Mouse (Mus musculus) midbrain, embryonic 15.5 days (tissue): ENCODE results near the gene Ganab. TPM values are rescaled to one million over a fixed set of nuclear protein-coding genes. Genes with fewer than 3 reads are reported as not detected.

Experiments
- ATAC-seq: fragments of 200-750 bp; cut with Nextera tagmentation; replicated peaks from 2 replicates; pipeline ENCODE4 v1.8.0; 2017; ENCODE audit warnings: moderate TSS enrichment
- H3K27ac ChIP-seq: fragments of 300-500 bp; sonication (generic); 2 replicates; pipeline ENCODE4 v1.5.1; 2015; ENCODE audit warnings: mild to moderate bottlenecking, inconsistent platforms
- H3K27me3 ChIP-seq: fragments of 300-500 bp; sonication (generic); replicated peaks from 2 replicates; pipeline ENCODE4 v1.6.1; 2015; ENCODE audit warnings: inconsistent platforms
- H3K36me3 ChIP-seq: fragments of 300-500 bp; sonication (generic); replicated peaks from 2 replicates; pipeline ENCODE4 v1.6.1; 2015; ENCODE audit warnings: inconsistent platforms
- H3K4me1 ChIP-seq: fragments of 300-500 bp; sonication (generic); 2 replicates; pipeline ENCODE4 v1.6.1; 2015; ENCODE audit warnings: inconsistent platforms
- H3K4me2 ChIP-seq: fragments of 300-500 bp; sonication (generic); 2 replicates; pipeline ENCODE4 v1.6.1; 2015; ENCODE audit warnings: inconsistent platforms, mild to moderate bottlenecking, moderate library complexity
- H3K4me3 ChIP-seq: fragments of 300-500 bp; sonication (generic); 2 replicates; pipeline ENCODE4 v1.5.1; 2015; ENCODE audit warnings: mild to moderate bottlenecking, inconsistent platforms
- H3K9ac ChIP-seq: fragments of 300-500 bp; sonication (generic); 2 replicates; pipeline ENCODE4 v1.6.1; 2015; ENCODE audit warnings: mild to moderate bottlenecking, inconsistent platforms
- H3K9me3 ChIP-seq: fragments of 300-500 bp; sonication (generic); 2 replicates; pipeline ENCODE4 v1.6.1; 2016; ENCODE audit warnings: inconsistent platforms
- WGBS: fragments of 180-500 bp; shearing (Covaris S2); methylation state at CpG from one replicate; pipeline ENCODE4 v1.1.7; 2015; ENCODE audit warnings: mixed read lengths; 5-methylcytosine and 5-hydroxymethylcytosine counted together
- microRNA-seq: library from miRNA; unstranded; fragments of <30 nt; microRNA quantifications from one replicate; pipeline ENCODE4, GENCODE M21; 2016
- polyA plus RNA-seq: library from polyadenylated mRNA; unstranded; fragments of >200 nt; fragmentation: Nextera tagmentation; extraction: Ambion mirVana; gene quantifications from 2 replicates; pipeline ENCODE4 v1.2.1, GENCODE M21; 2015

The Ganab gene
- polyA plus RNA-seq, 1 experiment from 2014 or later, result 88.8 TPM

DNA sequence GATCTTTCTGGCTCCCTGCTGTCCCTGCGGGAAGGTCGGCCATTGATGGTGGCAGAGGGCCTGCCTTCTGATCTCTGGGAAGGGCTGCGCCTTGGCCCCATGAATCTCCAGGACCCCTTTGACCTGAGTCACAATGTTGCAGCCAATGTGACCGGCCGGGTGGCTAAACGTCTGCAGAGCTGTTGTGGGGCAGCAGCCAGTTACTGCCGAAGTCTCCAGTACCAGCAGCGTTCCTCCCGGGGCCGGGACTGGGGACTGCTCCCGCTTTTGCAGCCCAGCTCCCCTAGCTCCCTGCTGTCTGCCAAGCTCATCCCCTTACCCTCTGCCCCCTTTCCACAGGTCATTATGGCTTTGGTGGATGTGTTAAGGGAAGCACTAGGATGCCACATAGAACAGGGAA, 67.2 kb downstream of the Ganab start:
- H3K9ac ChIP-seq, result no peak overlapping the region
- no peaks in the 10 kb centered on the region for H3K27me3 ChIP-seq
- no peaks in the 10 kb centered on the region for H3K9me3 ChIP-seq
- no peak overlapping the region for H3K4me3 ChIP-seq
- no peak for ATAC-seq
- 82% methylated on average over 11 of the region's 11 CpGs for WGBS
- H3K4me1 ChIP-seq, result peaks cover 26% of the 10 kb centered on the region
- H3K27ac ChIP-seq, result no peak overlapping the region
- peaks cover 43% of the 10 kb centered on the region for H3K36me3 ChIP-seq
- no peak overlapping the region for H3K4me2 ChIP-seq

DNA sequence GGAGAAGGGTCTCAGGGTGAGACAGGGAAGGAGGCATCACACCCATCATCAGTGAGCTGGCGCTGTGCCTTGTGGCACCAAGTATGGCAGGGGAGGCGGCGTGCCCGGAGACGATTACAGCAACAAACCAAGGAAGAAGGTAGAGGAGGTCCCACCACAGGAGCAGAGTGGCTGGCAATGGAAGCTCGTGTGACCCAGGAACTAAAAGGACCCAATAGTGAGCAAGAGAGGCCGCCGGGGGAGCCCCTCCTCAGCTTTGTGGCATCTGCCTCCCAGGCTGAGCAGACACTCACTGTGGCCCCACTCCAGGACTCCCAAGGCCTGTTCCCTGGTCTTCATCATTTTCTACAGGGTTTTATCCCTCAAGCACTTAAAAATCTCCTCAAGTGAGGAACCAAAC, 67.9 kb downstream of the Ganab start:
- H3K4me2 ChIP-seq, result peak overlapping the region; percentile 53
- no peak overlapping the region for H3K9ac ChIP-seq
- H3K4me3 ChIP-seq, result peak overlapping the region; percentile 60
- peaks cover 26% of the 10 kb centered on the region for H3K4me1 ChIP-seq
- H3K27me3 ChIP-seq, result no peaks in the 10 kb centered on the region
- H3K9me3 ChIP-seq, result no peaks in the 10 kb centered on the region
- peaks cover 50% of the 10 kb centered on the region for H3K36me3 ChIP-seq
- 78% methylated on average over 8 of the region's 8 CpGs for WGBS
- H3K27ac ChIP-seq, result peak overlapping the region; percentile 77; the same call in 1 of the 2 replicates
- no peak for ATAC-seq

DNA sequence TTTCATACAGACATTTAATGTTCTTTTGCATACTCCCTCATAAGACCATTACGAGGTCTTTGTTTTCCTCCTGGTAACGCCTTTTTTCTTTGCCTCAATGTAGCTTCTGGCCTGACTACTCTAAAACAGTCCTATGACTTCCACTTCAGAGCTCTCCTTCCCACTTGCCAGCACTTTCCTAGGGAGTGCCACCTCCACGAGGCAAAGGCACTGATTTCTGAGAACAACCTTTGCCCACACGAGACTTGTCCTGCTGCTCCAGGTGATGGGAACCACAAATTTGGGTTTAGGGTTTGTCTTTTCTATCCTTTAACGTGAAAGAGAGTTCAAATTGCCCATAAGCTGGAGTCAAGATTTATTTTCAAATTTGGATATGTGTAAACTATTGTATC, 68.3 kb downstream of the Ganab start:
- Histone ChIP-seq H3K4me1 (peaks cover 26% of the 10 kb centered on the region), H3K4me3 (peak overlapping the region; percentile 60), H3K4me2 (peak overlapping the region; percentile 53), H3K27me3 (no peaks in the 10 kb centered on the region), H3K27ac (peak overlapping the region; percentile 77), H3K36me3 (peaks cover 54% of the 10 kb centered on the region), H3K9ac (peak overlapping the region; percentile 28), H3K9me3 (no peaks in the 10 kb centered on the region)
- ATAC-seq, result no peak
- WGBS, result 46% methylated on average over 5 of the region's 5 CpGs

Small RNAs within 50 kb of the gene (microRNA-seq; reads per million reads assigned to microRNA genes)
- not detected for gene Mir5136

Other genes with a start within 250 kb of the Ganab start
- 0.81 and 0.86 TPM in 2 replicates for gene Chrm1, start 234.3 kb upstream of the Ganab start, polyA plus RNA-seq
- 165 and 174 TPM in 2 replicates for gene Slc3a2, start 174.7 kb upstream of the Ganab start, polyA plus RNA-seq
- 100.0 and 103 TPM in 2 replicates for gene Wdr74, start 162.2 kb upstream of the Ganab start, polyA plus RNA-seq
- gene 1700092M07Rik, start 157.4 kb upstream of the Ganab start, polyA plus RNA-seq, result 1.5 and 1.7 TPM in 2 replicates
- gene Stx5a, start 156.7 kb upstream of the Ganab start, polyA plus RNA-seq, result 121 and 123 TPM in 2 replicates
- 161 and 171 TPM in 2 replicates for gene Nxf1, start 141.0 kb upstream of the Ganab start, polyA plus RNA-seq
- 212 and 213 TPM in 2 replicates for gene Tmem223, start 127.1 kb upstream of the Ganab start, polyA plus RNA-seq
- gene Tmem179b, start 123.6 kb upstream of the Ganab start, polyA plus RNA-seq, result 27.1 and 31.8 TPM in 2 replicates
- 32.6 and 34.0 TPM in 2 replicates for gene Taf6l, start 111.7 kb upstream of the Ganab start, polyA plus RNA-seq
- gene Polr2g, start 99.5 kb upstream of the Ganab start, polyA plus RNA-seq, result 129 and 132 TPM in 2 replicates
- gene Zbtb3, start 95.5 kb upstream of the Ganab start, polyA plus RNA-seq, result 8.4 and 8.7 TPM in 2 replicates
- gene Ttc9c, start 78.7 kb upstream of the Ganab start, polyA plus RNA-seq, result 59.8 and 60.4 TPM in 2 replicates
- gene Hnrnpul2, start 78.1 kb upstream of the Ganab start, polyA plus RNA-seq, result 6.6 and 6.7 TPM in 2 replicates
- gene AC129217.1, start 68.3 kb upstream of the Ganab start, polyA plus RNA-seq, result not detected in 2 replicates
- 100 and 105 TPM in 2 replicates for gene Bscl2, start 60.6 kb upstream of the Ganab start, polyA plus RNA-seq
- gene Gng3, start 58.9 kb upstream of the Ganab start, polyA plus RNA-seq, result 479 and 483 TPM in 2 replicates
- 1.1 and 1.4 TPM in 2 replicates for gene Lrrn4cl, start 47.3 kb upstream of the Ganab start, polyA plus RNA-seq
- 138 and 142 TPM in 2 replicates for gene Ubxn1, start 26.6 kb upstream of the Ganab start, polyA plus RNA-seq
- gene Uqcc3, start 17.1 kb upstream of the Ganab start, polyA plus RNA-seq, result 61.4 and 62.7 TPM in 2 replicates
- 36.5 and 37.7 TPM in 2 replicates for gene Lbhd1, start 14.3 kb upstream of the Ganab start, polyA plus RNA-seq
- gene Gm49403, start 14.1 kb upstream of the Ganab start, polyA plus RNA-seq, result not detected in 2 replicates
- 40.2 and 44.3 TPM in 2 replicates for gene 1810009A15Rik, start 9.2 kb upstream of the Ganab start, polyA plus RNA-seq
- gene Gm49416, start 9.1 kb upstream of the Ganab start, polyA plus RNA-seq, result not detected in 2 replicates
- gene Ints5, start 5.1 kb upstream of the Ganab start, polyA plus RNA-seq, result 36.4 and 38.4 TPM in 2 replicates
- gene B3gat3, start 22.3 kb downstream of the Ganab start, polyA plus RNA-seq, result 96.1 and 96.6 TPM in 2 replicates
- gene Rom1, start 31.3 kb downstream of the Ganab start, polyA plus RNA-seq, result 1.9 and 2.4 TPM in 2 replicates
- gene Eml3, start 31.5 kb downstream of the Ganab start, polyA plus RNA-seq, result 10.5 and 13.4 TPM in 2 replicates
- gene Mta2, start 43.8 kb downstream of the Ganab start, polyA plus RNA-seq, result 119 and 121 TPM in 2 replicates
- 27.5 and 30.5 TPM in 2 replicates for gene Tut1, start 55.8 kb downstream of the Ganab start, polyA plus RNA-seq
- 287 and 295 TPM in 2 replicates for gene Eef1g, start 69.0 kb downstream of the Ganab start, polyA plus RNA-seq
- 4.9 and 5.9 TPM in 2 replicates for gene Ahnak, start 91.2 kb downstream of the Ganab start, polyA plus RNA-seq
- gene Scgb1a1, start 189.9 kb downstream of the Ganab start, polyA plus RNA-seq, result not detected in 2 replicates
- gene Asrgl1, start 237.6 kb downstream of the Ganab start, polyA plus RNA-seq, result 20.3 and 24.1 TPM in 2 replicates